Mouse (Mus musculus): ENCODE measurements at regions not wholly inside any gene's neighbourhood (a gene's known extent, or its start where the extent isn't known, plus 50 kb on each side); places are given as distances from the start of the nearest gene placed in this dataset.

GRCm38 (mm10) chr7:113441906-113442305 is 53.5 kb upstream of the Pth start:
- no peak for DNase-seq

- peak; percentile 39 for DNase-seq
Measured at GRCm38 (mm10) chr7:113443566-113443965, 55.2 kb upstream of the Pth start.

- DNase-seq, result no peak
Measured at GRCm38 (mm10) chr7:113444991-113445390, 56.6 kb upstream of the Pth start.

- no peak for DNase-seq
Measured at GRCm38 (mm10) chr7:113460406-113460805, 53.2 kb upstream of the Far1 start.

GRCm38 (mm10) chr7:113462286-113462685 is 51.3 kb upstream of the Far1 start:
- no peak for DNase-seq

Measured in kidney, adult 11 months (tissue).